Mouse (Mus musculus) fat pad, adult 2 months (tissue): ENCODE measurements around the gene Dennd4a.
A peak's percentile ranks its signal among the peaks of the same experiment; 100 is the strongest.

Experiments
- DNase-seq: peaks from one replicate; pipeline ENCODE4 v3.0.0-alpha.2; 2011; ENCODE audit warnings: low read depth, low spot score; ENCODE audit errors: extremely low read depth

The Dennd4a gene

DNA sequence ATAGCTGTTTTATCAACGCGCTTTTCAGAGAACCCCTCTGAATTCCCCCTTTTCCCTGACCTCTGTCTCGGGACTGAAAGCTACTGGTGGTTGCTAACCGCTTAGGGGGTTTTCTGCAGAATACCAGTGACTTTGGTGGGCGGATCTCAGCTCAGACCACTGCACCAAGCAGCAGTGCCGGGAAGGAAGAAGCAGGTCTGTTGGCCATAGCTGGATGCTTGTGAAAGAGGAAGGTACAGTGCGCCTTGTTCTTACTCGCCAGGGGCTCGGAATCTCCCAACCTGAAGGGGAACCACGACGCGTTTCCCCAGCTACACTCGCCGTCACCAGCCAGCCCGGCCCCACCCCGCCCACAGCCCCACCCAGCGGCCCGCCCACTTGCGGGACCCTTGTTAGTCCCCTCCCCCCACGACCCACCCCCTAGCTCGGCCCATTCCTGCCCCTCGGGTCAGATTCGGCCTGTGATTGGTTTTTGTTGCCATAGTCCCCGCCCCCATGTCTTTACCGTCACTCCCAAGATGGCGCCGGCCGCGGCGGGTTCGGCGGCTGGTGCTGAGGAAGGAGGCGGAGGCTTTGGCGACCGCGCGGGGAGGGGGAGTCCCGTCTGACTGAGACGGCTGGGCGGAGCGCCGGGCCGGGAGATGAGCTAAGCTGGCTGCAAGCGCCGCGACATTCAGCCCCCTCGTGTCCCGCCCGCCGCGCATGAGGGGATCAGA is at the start of gene Dennd4a:
Dennd4a (plus strand) TSS at position 519 of the 716 bp plus-strand sequence.
- DNase-seq: peak; percentile 77

DNA sequence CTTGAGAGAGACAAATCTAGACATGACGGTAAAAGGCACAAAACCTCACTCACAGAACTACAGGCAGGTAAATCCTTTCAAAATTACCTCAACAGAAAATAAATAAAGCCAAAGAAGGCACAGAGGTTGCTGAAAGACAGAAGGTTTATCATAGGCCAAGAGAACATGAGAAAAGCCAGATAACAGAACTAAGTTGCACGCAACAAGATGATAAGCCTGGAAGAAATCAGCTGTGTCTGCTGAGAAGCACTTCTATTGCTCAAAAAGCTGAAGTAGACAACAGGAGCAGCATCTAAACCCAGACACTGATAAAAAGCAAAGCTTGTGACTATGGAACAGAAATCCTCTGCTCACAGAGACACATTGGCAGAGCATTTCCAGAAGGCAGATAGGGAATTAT is 46.3 kb upstream of the Dennd4a start:
- no peak for DNase-seq

DNA sequence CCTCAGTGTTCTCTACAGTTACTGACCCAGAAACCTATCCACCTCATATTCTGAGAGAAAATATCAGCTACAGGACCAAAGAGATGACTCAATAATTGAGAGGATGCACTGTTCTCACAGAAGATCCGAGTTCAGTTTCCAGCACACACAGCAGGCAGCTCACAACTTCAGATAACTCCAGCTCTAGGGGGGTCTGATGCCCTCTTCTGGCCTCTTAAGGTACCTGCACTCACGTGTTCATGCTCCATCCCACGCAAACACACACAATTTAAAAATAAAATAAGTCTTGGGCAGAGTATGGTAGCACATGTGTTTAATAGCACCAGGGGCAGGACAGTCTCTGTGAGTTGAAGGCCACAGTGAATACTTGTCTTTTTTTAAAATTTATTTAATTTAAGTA is 45.0 kb upstream of the Dennd4a start:
- no peak for DNase-seq

DNA sequence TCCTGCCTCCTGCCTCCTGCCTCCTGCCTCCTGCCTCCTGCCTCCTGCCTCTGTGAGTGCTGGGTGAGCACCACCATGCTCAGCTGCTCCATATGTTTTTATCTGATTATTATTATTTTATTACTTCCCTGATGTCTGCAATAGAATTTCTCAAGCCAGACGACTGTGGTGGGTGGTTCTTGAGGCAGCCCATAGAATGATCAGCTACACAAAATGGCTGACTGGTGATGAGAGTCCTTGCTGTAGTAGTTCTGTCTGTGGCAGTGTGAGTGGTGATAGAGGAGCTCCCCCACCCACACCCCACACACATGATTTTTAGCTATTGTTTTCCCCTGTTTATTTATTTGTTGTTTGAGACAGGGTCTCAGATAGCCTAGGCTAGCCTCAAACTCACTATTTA is 43.3 kb upstream of the Dennd4a start:
- DNase-seq: no peak

DNA sequence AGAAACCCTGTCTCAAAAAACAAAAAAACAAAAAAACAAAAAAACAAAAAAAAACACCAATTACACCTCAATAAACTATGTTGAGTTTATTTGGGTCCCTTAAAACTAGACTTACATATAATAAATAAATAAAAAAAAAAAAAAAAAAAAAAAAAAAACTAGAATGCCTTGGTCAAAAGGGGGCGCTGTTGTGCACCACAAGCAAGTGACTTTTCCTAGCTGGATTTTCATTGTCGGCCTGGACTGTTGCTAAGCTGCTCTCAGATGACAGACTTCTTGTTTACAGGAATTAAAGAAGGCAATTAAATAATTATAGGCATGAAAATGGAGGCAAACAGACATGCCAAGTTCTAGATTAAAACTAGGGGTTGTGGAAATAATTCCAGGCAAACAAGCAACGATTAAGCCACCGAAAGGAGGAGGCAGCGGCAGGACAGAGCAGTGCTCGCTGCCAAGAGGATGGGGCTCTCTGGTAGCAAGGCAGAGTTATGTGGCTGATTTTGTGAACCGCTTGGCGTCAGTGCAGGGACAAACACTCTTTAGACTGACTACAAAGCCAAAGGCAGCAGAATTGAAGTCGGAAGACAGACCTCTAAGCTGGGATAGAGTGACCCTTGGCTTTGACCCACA is 42.0 kb upstream of the Dennd4a start:
- DNase-seq: no peak

DNA sequence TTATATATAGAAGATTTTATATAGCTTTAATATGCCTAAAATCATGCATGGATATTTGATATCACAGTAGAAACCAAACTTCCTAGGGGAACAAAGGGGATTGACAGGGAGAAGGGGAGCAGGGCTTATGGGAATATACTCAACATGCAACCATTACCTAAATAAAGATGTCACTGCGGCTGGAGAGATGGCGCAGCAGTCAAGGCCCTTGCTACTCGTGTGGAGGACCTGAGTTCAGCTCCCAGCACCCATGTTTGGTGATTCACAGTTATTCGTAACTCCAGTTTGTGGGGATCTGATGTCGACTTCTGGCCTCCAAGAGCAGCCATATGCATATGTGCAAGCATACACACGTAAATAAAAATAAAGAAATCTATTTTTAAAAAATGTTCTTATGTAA is 41.2 kb upstream of the Dennd4a start:
- DNase-seq: no peak

DNA sequence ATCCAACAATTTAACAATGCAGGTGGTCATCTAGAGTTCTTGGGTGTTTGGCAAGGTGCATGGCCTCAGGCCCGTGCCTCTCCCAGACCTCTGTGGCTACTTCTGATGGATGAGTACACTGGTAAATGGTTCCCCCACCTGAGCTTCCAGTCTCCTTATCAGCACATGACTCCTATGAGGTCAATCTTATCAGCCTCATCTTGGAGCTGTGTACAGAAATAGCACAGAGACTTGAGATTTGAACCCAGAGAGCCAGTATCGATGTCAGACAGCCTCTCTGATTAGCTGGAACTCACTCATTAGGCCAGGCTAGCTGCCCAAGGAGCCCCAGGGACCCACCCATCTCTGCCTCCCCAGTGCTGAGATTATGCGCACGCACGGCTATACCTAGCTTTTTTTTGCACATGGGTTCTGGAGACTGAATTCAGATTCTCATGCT is 40.7 kb upstream of the Dennd4a start:
- DNase-seq: no peak

DNA sequence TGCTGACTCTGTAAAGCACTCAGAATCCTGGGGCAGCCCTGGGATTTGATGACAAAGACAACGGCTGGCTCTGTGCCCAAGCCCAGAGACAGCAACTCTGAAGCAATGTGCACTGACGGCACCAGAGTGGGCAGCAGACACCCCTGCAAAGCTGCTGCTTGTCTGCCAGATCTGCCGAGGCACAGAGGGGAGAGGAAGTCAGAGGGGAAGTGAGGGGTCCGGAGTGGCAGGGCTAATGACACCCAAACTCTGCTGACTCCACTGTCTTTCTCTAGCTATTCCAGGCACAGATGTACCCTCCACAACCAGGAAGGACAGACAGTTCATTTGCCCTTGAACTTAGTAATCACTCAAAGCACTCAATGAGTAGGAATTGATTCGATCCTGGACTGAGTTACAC is 39.9 kb upstream of the Dennd4a start:
- no peak for DNase-seq

DNA sequence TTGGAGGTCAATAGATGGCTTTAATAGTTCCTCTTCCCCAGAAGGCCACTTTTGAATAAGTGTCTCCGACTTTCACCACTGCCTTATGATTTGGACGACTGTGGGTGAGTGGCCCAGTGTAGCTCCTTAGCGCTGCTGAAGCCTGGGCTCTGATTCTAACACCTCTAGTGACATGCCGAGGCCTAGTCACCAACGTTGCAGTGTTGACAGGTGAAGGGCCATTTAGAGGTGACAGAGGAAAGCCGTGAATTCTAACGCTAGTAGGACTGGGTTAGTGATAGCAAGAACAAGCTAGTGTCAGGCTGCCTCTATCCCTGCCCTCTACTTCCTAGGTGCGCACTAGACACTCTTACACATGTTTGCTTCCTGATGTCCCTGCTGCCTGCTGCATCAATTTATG is 37.9 kb upstream of the Dennd4a start:
- no peak for DNase-seq

DNA sequence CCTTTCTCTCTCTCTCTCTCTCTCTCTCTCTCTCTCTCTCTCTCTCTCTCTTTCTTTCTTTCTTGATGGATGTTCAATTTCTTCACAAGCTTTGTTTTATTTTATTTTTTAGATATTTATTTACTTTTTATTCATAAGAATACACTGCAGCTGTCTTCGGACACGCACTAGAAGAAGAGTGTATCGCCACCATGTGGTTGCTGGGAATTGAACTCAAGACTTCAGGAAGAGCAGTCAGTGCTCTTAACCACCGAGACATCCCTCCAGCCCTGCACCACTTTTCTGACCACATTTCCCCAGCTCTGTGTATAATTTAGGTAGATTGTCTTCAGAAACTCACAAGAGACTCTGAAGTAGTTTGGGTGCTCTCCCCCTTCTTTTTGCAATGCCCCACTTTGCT is 37.2 kb upstream of the Dennd4a start:
- DNase-seq: no peak

DNA sequence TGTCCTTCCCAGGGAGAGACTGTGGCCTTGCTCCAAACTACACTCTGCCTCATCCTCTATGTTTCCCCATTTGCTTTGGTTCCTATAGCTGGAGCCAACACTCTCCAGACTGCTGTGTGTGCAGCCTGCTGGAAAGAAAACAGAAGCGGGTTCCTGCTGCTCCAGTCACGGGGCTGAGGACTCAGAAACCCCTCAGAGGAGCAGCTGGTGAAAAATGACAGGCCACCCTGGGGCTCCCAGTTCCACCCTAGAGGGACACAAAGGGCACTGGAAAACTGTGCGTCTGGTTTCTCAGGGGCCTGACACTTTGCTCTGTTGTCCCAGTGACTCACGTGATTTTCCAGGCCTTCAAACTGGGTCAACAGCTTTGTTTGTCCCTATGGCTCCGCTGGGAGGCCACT is 36.7 kb upstream of the Dennd4a start:
- DNase-seq: no peak

DNA sequence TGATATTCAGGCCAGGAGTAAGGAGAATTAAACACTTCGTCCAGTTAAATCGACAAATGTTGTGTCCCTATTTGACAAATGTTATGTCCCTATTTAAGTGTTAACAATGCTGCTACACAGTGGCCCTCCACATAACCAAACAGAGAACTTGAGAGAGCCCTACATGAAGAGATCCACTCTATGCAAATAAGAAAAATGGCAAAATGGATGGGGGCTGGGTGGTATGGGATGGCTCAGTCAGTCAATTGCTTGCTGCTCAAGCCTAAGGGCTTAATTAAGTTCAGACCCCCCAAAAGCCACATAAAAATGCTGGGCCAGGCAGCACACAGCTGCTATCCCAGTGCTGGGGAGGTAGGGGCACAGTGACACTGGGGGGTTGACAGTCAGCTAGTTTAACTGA is 36.3 kb upstream of the Dennd4a start:
- no peak for DNase-seq

DNA sequence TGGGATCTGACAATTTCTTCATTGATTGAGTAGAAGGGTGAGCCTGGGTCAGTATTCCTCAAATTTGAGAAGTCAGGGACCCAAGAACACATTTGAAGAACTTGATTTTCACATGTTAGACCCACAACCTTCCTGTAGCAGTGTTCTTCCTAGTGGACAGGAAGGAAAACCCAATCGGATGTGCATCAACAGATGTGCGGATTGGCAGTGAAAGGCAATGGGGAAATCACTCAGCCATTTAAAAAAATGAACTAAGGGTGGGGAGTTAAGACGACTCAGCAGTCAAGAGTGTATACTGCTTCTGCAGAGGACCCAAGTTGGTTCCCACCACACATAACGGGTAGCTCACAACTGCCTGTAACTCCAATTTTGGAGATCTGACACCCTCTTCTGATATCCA is 35.6 kb upstream of the Dennd4a start:
- no peak for DNase-seq

DNA sequence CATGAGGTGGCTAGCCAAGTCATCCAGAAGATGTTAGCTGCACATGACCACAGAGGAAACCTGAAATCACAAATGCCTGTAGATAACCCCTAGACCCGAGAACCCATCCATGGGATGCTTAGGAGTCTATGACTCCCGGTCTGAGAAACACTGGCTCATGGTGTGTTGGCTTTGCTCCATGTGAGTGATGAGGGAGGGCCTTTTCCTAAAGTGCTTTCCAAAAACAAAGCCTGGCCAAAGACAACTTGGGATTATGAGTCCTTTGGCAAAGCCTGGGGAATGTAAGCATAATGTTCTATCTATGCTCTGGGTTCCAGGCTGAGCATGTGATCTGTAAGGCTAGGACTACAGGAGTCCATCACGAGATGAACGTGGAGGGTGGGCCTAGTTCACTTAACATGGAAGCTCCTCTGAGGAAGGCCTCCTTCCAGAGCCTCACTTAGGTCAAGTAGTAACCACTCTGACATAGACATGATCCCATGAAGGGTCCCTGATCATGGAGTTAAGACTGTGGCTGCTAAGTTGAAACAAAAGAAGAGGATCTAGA is 33.6 kb upstream of the Dennd4a start:
- DNase-seq: no peak

DNA sequence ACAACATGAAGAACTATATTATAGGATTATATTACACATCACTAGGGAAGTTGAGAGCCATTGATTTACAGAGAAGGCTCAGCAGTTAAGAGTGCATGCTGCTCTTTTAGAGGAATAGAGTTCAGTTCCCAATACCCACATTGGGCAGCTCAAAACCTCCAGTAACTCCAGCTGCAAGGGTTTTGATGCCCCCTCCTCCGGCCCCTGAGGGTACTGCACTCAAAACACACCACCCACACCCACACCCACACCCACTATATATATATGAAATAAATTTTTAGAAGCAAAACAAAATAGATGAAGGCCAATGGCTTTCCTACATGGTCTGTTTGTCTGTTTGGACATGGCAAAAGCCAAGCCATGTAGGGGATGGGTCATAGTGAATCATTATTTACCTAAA is 33.0 kb upstream of the Dennd4a start:
- no peak for DNase-seq

DNA sequence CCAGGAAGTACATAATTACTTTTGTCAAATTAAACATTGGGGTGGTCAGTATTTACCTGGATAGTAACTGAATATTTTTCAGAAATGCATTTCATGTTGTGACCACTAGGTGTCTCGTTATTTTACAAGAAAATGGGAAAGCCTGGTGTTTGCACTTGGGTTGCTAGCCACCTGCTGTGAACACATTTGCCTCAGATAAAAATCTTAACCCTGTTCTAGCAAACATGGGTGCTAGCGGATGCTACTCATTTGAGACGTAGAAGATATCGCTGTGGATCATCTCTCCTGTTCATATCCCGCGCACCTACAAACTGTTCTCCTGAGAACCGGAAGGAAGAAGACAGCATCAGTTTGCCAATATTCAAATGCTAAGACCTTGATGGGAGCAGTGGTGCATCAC is 31.5 kb upstream of the Dennd4a start:
- no peak for DNase-seq

DNA sequence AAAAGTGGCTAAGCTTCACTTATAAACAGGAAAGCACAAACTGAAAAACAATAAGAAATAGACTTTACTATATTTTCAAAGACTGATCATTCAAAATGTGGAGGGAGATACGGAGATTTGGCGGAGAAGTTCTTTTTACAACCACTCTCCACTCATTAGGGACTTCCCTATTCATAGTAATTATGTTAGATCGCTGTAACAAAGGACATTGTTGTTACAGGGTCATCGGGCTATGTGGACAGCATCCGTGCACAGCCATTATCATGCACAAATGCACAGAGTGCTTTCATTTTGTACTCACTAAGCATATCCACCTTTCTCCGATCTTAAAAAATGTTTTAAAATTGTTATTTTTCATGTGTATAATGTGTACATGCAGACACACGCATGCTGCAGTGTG is 27.6 kb upstream of the Dennd4a start:
- DNase-seq: no peak

DNA sequence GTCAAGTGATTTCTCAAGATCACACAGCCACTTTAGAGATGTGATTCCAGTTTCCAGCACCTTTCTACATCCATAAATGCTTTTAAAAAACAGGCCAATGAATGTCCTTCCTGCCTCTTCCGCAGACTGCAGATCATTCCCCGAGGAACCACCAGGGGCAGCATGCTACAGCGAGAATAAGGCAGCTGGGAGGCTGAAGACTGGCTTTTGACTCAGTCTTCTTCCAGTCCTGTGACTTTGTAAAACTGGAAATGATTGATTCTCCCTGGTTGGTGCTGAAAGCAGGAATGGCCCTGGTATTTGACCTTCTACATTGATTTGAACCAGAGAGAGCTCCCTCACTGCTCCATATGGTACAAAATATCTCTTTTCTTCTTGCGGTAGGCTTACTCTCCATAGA is 26.3 kb upstream of the Dennd4a start:
- no peak for DNase-seq

DNA sequence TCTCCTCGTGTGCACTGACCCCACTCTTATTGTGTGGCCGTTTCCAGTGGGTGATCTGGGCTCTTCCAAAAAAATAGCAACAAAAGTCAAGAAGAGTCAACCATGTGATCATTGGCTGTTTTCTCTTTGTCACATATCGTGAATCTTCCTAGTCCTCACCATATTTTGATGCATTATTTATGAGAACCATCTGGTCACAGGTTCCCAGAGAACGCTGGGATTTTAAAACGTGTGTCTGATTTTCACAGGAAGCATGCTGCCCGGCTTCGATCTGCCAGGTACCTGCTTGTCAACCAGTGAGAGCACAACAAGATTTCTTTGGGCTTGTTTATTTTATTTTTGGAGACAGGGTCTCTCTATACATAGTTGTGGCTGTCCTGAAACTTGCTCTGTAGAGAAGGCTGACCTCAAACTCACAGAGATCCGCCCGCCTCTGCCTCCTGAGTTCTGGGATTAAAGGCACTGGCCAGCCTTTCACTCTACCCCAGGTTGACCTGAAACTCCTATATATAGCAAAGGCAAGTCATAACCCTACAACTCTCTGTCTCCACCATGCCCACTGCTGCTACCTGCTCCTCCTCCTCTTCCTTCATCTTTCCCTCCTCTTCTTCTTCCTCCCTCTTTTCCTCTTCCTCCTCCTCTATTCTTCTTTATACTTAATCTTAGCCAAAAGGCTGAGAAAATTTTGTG is 24.8 kb upstream of the Dennd4a start:
- no peak for DNase-seq

DNA sequence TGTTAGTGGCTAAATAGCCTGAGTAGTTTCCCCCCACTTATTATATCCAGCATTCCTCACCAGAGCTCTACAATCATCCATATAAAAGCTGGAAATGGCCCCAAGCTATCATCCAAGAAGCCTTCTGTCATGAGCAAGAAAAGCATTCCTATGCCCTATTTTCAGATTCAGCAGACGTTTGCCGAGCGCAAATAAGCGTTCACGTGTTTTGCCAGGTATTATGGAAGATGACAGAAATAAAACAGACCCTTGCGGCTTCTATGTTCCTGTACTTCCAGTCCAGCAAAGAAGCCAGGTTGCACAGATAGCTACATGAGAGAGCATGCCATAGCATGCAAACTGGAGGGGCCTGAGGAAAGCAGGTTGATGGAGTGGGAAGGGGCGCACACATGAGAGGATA is 23.1 kb upstream of the Dennd4a start:
- DNase-seq: no peak

DNA sequence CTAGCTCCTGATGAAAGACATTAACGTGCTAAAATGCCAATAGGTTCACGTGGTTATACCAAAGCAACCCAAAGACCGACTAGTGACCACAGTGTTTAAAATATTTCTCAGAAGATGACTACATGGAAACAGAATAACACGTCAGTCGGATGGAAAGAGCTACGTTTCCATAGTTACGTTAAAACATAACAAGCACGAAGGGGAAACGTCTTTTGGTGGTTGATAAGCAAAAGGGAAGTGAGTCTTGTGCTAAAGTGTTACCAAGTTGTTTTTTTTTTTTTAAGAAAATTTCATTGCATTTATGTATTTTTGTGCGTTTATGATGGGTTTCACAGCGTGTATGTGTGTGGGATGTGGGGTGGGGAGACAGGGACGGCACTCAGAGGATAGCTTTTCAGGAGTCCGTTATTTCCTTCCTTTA is 21.8 kb upstream of the Dennd4a start:
- no peak for DNase-seq

DNA sequence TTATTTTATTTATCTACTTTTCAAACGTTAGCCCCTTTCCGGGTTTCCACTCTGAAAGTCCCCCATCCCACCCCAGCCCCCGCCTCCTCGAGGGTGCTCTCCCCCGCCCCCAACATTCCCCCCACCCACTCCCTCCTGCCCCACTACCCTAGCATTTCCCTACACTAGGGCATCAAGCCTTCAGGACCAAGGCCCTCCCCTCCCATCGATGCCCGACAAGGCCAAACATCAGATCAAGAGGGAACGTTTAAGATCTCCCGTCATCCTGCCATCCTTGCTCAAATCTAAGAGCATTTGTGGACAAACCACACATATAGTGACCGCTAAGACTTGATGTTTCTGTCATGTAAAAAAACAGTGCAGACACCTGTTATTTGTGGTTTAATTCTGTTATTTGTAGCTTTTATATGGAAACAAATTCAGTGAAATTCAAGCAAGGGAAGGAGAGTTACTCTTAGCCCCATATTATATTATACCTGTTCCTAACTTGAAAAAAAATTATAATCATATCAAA is 21.2 kb upstream of the Dennd4a start:
- no peak for DNase-seq
